Mouse (Mus musculus) olfactory bulb, adult 2 months (tissue): Measurements from ENCODE around the gene Olfr963. TPM values are rescaled to one million over a fixed set of nuclear protein-coding genes. Genes with fewer than 3 reads are reported as not detected.
"Not testable (repeated sequence)": the region's sequence is repeated elsewhere in the genome, so short reads cannot be mapped to it uniquely, and the experiment has no call there.

ENCODE experiments used
- H3K27ac ChIP-seq: fragments of 200-500 bp; 2 replicates; pipeline ENCODE4 v1.5.1; 2012; ENCODE audit warnings: low read depth, low read length; ENCODE audit not compliant: insufficient read depth
- H3K4me1 ChIP-seq: fragments of 200-500 bp; 2 replicates; pipeline ENCODE4 v1.6.1; 2012; ENCODE audit warnings: low read length; ENCODE audit not compliant: control insufficient read depth, insufficient read depth
- H3K4me3 ChIP-seq: fragments of 200-500 bp; 2 replicates; pipeline ENCODE4 v1.5.1; 2012; ENCODE audit warnings: mild to moderate bottlenecking, low read depth, low read length, moderate library complexity; ENCODE audit not compliant: insufficient read depth
- CTCF ChIP-seq: fragments of 200-500 bp; IDR thresholded peaks from 2 replicates; pipeline ENCODE4 v1.5.1; 2012; ENCODE audit warnings: low read depth, mild to moderate bottlenecking, low read length, moderate library complexity; ENCODE audit not compliant: insufficient read depth
- POLR2A ChIP-seq: fragments of 200-500 bp; IDR thresholded peaks from 2 replicates; pipeline ENCODE4 v1.6.1; 2012; ENCODE audit warnings: mild to moderate bottlenecking, low read depth, low read length, moderate library complexity; ENCODE audit not compliant: insufficient read depth
- WGBS: fragments of 180-500 bp; shearing (Covaris S2); methylation state at CpG from one replicate; pipeline ENCODE4 v1.1.7; 2018; 5-methylcytosine and 5-hydroxymethylcytosine counted together
- polyA plus RNA-seq: library from polyadenylated mRNA; stranded (reverse); fragments of >200 nt; gene quantifications from 2 replicates; pipeline ENCODE4 v1.2.4, GENCODE M21; 2012; ENCODE audit warnings: low replicate concordance; ENCODE audit not compliant: missing spikeins, insufficient read depth, insufficient read length

Gene Olfr963
- polyA plus RNA-seq, 1 experiment = not detected

DNA sequence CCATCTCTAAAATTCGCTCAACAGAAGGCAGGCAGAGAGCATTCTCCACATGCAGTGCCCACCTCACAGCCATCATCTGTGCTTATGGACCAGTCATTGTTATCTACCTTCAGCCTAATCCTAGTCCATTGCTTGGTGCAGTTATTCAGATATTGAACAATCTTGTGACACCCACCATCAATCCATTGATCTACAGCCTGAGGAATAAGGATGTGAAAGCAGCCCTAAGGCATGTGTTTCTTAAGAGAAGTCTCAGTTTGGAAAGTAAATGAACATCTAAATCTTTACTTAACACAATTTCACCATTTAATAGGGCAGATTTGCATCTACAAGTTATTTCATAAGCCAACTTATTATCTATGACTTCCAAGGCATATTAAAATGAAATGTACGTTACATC lies 2.7 kb downstream of the Olfr963 start:
- WGBS = 72% methylated on average over 2 of the region's 2 CpGs
- Histone ChIP-seq H3K4me3 (no peak overlapping the region), H3K4me1 (no peaks in the 10 kb centered on the region), H3K27ac (no peak overlapping the region)
- TF ChIP-seq CTCF (no peak), POLR2A (no peak)

GRCm38 (mm10) chr9:39674820-39675219 lies 7.8 kb downstream of the Olfr963 start:
- no peak overlapping the region for H3K4me3 ChIP-seq
- WGBS = 80% methylated on average over 2 of the region's 2 CpGs
- no peak overlapping the region for H3K27ac ChIP-seq
- no peaks in the 10 kb centered on the region for H3K4me1 ChIP-seq
- TF ChIP-seq POLR2A (no peak), CTCF (no peak)

DNA sequence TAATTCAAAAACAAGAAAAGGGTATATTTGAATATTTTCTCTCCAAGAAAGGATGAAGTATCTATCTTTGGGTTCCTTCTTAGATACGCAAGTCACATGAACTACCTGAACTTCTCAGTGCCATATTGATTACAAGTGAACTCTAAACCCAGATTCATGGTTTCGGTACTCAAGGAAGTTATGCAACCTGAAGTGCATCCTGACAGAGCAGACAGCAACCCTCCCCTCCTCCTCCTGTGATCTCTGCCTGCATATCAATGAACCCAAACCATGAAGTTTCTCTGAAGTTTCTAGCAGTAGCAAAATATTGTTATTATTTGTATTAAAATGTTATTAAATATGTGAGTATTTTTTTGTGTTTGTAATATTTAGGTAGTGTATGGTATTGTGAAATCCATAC lies 11.6 kb downstream of the Olfr963 start:
- H3K4me1 ChIP-seq = no peaks in the 10 kb centered on the region
- WGBS = 92% methylated on average over 2 of the region's 2 CpGs
- no peak overlapping the region for H3K27ac ChIP-seq
- H3K4me3 ChIP-seq = no peak overlapping the region
- TF ChIP-seq CTCF (no peak), POLR2A (no peak)

DNA sequence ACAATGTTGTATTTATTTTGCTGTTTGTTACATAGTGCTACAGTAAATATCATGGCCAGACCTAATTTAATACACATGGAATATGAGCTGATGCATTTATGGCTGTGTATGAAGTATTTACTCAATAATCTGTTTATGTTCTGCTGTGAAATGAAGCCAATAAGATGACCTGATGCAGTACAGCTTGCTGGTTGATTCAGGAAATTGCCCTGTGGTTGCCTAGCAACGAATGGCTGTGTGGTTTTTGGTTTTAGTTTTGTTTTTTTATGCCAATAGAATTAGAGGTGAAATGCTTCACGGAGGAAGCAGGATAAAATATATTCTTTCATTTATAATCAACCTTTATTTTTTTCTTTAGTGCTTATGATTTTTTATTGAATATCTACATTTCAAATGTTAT lies 12.3 kb downstream of the Olfr963 start:
- WGBS = 56% methylated on average over 2 of the region's 2 CpGs

DNA sequence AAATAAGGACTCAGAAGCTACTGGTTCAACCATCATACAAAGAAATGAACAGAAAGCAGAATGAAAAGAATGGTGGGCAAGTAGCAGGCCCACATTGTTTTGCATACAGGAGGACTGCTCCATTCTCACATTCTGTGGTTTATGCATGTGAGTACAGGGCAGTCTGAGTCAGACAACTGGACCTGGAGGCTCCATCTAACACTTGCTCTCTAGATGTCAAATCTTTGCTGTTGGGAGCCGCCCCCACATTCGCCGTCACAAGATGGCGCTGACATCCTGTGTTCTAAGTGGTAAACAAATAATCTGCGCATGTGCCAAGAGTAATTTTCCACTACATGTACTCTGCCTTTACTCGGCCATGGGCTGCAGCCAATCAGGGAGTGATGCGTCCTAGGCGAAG lies 34.1 kb downstream of the Olfr963 start:
- not testable (repeated sequence) for H3K4me3 ChIP-seq
- WGBS = 73% methylated on average over 8 of the region's 8 CpGs

More for the DNA sequence above, 12.3 kb downstream of the Olfr963 start:
- H3K4me1 ChIP-seq = no peaks in the 10 kb centered on the region
- no peak overlapping the region for H3K4me3 ChIP-seq
- TF ChIP-seq CTCF (no peak), POLR2A (no peak)
- no peak overlapping the region for H3K27ac ChIP-seq

GRCm38 (mm10) chr9:39707017-39707416 lies 40.0 kb downstream of the Olfr963 start, which contains the start of gene Olfr149:
Olfr149 (minus strand) TSS chr9:39707117.
- H3K27ac ChIP-seq = no peak within 1 kb of the TSS
- no peak within 1 kb of the TSS for H3K4me3 ChIP-seq
- no peak for TF ChIP-seq POLR2A
- no peak for TF ChIP-seq CTCF
- no peaks in the 10 kb centered on the region for H3K4me1 ChIP-seq

More for the DNA sequence above, 34.1 kb downstream of the Olfr963 start:
- H3K4me1 ChIP-seq, H3K27ac ChIP-seq: not testable (repeated sequence)

- no peaks in the 10 kb centered on the region for H3K4me1 ChIP-seq
- no peak for TF ChIP-seq POLR2A
- TF ChIP-seq CTCF = no peak
- 43% methylated on average over 3 of the region's 3 CpGs for WGBS
- H3K4me3 ChIP-seq = no peak overlapping the region
- H3K27ac ChIP-seq = no peak overlapping the region
Observed at GRCm38 (mm10) chr9:39708958-39709357, 42.0 kb downstream of the Olfr963 start.

DNA sequence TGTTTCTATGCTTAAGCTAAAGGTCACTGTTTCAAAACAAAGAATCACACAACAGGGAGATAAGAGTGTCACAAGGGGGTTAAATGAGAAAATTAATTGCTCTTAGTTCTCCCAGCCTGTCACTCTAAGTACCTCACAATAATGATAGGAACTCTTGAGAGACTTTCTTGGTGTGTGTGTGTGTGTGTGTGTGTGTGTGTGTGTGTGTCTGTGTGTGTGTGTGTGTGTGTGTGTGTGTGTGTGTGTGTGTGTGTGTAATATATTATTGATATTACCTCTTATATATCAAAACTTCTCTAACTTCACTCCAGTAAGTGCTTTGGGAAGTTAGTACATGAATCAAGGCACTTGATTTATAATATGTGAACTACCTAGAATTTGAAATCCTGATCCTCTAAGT lies 44.0 kb downstream of the Olfr963 start, which contains the start of gene Olfr965:
Gene Olfr965, plus strand, starts transcription at position 301 of the 400 bp plus-strand sequence.
- Histone ChIP-seq H3K4me1 (no peaks in the 10 kb centered on the region), H3K4me3 (no peak within 1 kb of the TSS), H3K27ac (no peak within 1 kb of the TSS)
- TF ChIP-seq POLR2A (no peak), CTCF (no peak)

Other genes starting within 250 kb of the Olfr963 start
- not detected in 2 replicates for gene Olfr952, start 240.1 kb upstream of the Olfr963 start, polyA plus RNA-seq
- gene Olfr954, start 210.5 kb upstream of the Olfr963 start, polyA plus RNA-seq = not detected in 2 replicates
- gene Olfr955, start 195.3 kb upstream of the Olfr963 start, polyA plus RNA-seq = not detected in 2 replicates
- gene Olfr44, start 173.2 kb upstream of the Olfr963 start, polyA plus RNA-seq = not detected in 2 replicates
- not detected in 2 replicates for gene Olfr957, start 151.4 kb upstream of the Olfr963 start, polyA plus RNA-seq
- not detected in 2 replicates for gene Olfr958, start 113.2 kb upstream of the Olfr963 start, polyA plus RNA-seq
- gene Olfr959, start 91.6 kb upstream of the Olfr963 start, polyA plus RNA-seq = not detected in 2 replicates
- not detected in 2 replicates for gene AW551984, start 62.8 kb upstream of the Olfr963 start, polyA plus RNA-seq
- gene Olfr148, start 56.5 kb upstream of the Olfr963 start, polyA plus RNA-seq = not detected in 2 replicates
- gene Olfr960, start 45.8 kb upstream of the Olfr963 start, polyA plus RNA-seq = not detected in 2 replicates
- gene Olfr961, start 22.1 kb upstream of the Olfr963 start, polyA plus RNA-seq = not detected in 2 replicates
- not detected in 2 replicates for gene Olfr149, start 39.9 kb downstream of the Olfr963 start, polyA plus RNA-seq
- not detected in 2 replicates for gene Olfr965, start 44.1 kb downstream of the Olfr963 start, polyA plus RNA-seq
- not detected in 2 replicates for gene Olfr150, start 63.8 kb downstream of the Olfr963 start, polyA plus RNA-seq
- not detected in 2 replicates for gene Olfr967, start 79.0 kb downstream of the Olfr963 start, polyA plus RNA-seq
- not detected in 2 replicates for gene Olfr968, start 116.0 kb downstream of the Olfr963 start, polyA plus RNA-seq
- gene Olfr969, start 123.7 kb downstream of the Olfr963 start, polyA plus RNA-seq = not detected in 2 replicates
- gene Olfr970, start 141.7 kb downstream of the Olfr963 start, polyA plus RNA-seq = not detected in 2 replicates
- gene Olfr971, start 169.7 kb downstream of the Olfr963 start, polyA plus RNA-seq = not detected in 2 replicates
- not detected in 2 replicates for gene Olfr972, start 199.2 kb downstream of the Olfr963 start, polyA plus RNA-seq
- not detected in 2 replicates for gene Olfr229, start 240.1 kb downstream of the Olfr963 start, polyA plus RNA-seq